Mouse (Mus musculus) heart, adult 2 months (tissue): Measurements from ENCODE around the gene Grik5.

Experiments used
- CTCF ChIP-seq: fragments of 200-600 bp; IDR thresholded peaks from 2 replicates; pipeline ENCODE4 v1.8.1; 2022; ENCODE audit warnings: antibody characterized with exemption, mild to moderate bottlenecking, moderate library complexity
- EP300 ChIP-seq: fragments of 200-500 bp; IDR thresholded peaks from 2 replicates; pipeline ENCODE4 v1.6.1; 2011; ENCODE audit warnings: low read depth, low read length, control low read depth; ENCODE audit not compliant: insufficient read depth
- POLR2A ChIP-seq: fragments of 200-500 bp; IDR thresholded peaks from 2 replicates; pipeline ENCODE4 v1.6.1; 2011; ENCODE audit warnings: mild to moderate bottlenecking, low read depth, low read length, control low read depth; ENCODE audit not compliant: insufficient read depth

DNA sequence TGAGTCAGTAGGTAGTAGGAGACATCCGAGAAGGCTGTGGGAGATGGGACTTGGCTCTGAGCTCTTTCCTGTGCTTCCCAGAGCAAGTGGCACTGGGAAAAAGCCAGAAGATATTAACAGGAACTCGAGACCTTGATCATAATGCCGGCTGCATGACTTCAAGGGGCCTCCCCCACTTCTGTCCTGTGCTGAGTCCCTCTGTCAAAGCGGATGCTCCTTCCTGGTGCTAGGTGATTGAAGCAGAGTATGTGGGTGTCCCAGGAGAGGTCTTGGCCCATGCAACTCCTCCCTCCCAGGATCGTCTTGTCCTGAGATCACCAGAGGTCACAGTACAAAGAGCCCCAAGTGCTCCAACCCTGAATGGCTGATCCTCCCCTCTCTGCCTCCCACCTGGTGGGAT is 98.2 kb downstream of the Grik5 start:
- TF ChIP-seq CTCF: no peak
- no peak for TF ChIP-seq POLR2A
- no peak for TF ChIP-seq EP300
